Mouse (Mus musculus) megakaryocyte, adult 5-6 weeks (primary cell): ENCODE measurements around the gene Exosc10. TPM values are rescaled to one million over a fixed set of nuclear protein-coding genes. Genes with fewer than 3 reads are reported as not detected.
A peak's percentile ranks its signal among the peaks of the same experiment; 100 is the strongest.

Experiments
- ATAC-seq: 2 replicates; pipeline ENCODE4 v1.8.0; 2016; ENCODE audit warnings: mild to moderate bottlenecking, inconsistent platforms; ENCODE audit not compliant: poor library complexity, severe bottlenecking
- total RNA-seq, 2 experiments: library from RNA; stranded (forward) in 1 of 2; stranded (reverse) in 1 of 2; fragments of 153-499, 151-499 nt in 1 of 2; fragments of 221-1000, 200-1000 nt in 1 of 2; gene quantifications; 2 replicates each; pipeline versions ENCODE4 v1.2.3 to v1.2.4; 2015 to 2017

Gene Exosc10
- total RNA-seq, 2 experiments from 2014 or later: 42.4 to 48.7 TPM

DNA sequence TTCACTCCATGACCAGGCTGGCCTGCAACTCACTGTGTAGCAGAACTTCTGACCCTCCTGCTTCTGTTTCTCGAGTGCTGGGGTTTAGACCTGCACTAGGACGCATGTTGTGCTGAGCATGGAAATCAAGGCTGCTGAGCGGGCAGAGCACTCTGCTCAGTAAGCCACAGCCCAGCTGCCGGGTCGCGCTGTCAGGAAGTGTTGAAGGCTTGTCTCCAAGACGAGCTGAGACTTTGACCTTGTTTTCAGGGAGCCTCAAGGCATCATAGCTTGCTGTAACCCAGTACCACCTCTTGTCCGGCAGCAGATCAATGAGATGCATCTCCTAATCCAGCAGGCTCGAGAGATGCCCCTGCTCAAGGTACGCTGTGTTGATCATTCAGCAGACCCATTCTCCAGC is 11.9 kb downstream of the Exosc10 start:
- no peak for ATAC-seq

DNA sequence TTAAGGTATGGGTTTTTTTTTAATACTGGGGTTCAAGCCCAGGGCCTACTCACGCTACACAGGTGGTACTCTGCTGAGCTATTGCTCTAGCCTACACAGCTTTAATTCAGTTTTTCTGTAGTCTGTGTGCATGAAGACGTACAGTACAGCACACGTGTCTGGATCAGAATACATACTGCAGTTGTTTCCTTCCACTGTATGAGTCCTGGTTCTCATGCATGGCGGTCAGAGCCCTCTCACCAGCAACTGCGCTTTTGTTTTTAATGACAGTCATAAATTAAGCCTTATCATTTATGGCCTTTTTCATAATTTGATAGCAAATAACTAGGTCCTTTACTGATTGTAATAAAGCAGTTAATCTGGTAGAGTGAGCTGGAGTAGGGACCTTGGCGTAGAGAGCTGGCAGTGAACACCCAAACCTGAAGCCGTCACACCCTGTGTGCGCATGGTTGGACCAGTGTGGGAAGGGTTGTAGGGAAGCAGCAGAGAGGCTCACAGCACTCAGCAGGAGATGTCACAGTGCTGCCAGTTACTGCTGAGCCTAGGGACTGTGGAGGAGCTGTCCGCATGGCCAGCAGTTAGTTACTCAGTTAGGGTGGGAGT is 12.6 kb downstream of the Exosc10 start:
- no peak for ATAC-seq

DNA sequence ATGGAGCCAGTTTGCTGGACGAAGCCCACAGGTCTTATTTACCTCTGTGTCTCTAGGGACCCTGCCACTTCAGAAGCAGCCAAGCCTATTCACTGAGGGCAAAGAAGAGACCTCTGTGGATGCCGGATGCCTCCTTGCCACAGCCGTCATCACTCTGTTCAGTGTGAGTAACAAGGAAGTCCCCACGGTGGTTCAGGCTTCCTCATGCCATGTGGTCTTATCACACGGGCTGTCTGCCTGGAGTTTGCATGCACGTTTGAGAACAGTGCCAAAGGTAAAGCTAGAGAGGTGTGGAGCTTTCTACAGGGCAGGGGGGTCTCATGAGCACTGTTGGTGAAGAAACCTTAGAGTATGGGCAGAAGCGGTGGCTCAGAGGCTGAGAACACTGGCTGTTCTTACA is 15.0 kb downstream of the Exosc10 start:
- no peak for ATAC-seq

DNA sequence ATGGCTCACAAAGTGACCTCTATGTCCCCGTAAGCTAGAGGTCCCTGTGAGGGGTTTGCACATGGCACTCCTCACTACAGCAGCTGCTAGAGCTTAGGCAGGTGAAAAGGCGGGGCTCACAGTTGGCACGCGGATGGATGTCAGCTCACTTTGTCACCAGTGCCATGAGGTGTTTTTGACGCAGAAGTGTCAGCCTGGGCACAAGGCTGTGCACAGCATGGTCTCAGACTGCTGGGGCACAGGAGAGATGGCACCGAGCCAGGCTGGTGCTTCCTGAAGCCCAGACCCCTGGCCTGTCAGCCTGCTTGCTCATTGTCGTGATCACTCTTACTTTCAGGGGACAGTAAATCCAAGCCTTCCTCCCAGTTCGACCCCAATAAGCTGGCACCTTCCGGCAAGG is 22.5 kb downstream of the Exosc10 start:
- ATAC-seq: no peak

DNA sequence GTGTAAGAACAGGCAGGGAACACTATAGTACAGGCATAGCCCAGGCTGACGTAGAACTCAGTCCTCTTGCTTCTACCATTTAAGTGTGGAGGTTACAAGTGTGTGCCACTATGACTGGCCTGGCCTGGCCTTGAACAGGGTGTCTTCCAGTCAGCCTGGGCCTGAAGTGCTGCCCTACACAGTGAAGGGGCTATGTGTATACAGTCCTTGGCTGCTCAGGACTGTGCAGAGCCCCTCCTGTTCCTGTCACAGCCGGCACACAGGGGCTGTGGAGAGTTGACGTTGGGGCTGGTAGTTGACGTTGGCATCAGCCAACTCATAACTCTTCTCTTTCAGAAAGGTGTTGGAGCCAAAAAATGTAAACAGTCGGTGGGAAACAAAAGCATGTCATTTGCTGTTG is 23.2 kb downstream of the Exosc10 start:
- ATAC-seq: no peak

DNA sequence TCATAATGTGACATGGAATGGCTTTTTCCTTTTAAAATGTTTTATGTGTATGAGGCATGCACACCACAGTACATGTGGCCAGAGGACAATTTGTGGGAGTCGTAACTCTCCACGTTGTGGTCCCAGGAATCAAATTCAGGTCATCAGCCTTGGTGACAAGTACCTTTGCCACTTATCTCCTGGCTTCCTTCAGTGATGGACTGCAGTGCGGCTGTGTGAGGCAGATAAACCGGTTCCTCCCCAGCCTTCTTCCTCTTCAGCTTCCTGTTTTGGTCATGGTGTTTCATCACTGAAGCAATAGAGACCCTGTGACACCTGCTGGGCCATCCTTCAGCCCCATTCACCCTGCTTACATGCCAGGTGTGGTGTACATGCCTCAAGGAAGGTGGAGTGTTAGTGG is 25.0 kb downstream of the Exosc10 start:
- peak; percentile 94 for ATAC-seq

DNA sequence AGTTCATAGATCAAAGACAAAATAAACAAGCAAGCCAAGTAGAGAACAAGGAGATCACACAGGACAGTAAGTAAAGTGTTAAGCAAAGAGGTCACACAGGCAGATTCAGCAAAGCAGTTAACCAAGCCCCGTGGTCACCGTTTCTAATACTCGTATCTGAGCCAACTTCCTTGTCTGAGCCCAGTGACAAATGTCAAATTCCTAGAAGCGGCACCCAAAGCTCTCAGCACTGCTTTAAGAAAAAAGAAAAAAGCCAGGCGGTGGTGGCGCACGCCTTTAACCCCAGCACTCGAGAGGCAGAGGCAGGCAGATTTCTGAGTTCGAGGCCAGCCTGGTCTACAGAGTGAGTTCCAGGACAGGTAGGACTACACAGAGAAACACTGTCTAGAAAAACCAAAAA is 28.4 kb downstream of the Exosc10 start:
- no peak for ATAC-seq

DNA sequence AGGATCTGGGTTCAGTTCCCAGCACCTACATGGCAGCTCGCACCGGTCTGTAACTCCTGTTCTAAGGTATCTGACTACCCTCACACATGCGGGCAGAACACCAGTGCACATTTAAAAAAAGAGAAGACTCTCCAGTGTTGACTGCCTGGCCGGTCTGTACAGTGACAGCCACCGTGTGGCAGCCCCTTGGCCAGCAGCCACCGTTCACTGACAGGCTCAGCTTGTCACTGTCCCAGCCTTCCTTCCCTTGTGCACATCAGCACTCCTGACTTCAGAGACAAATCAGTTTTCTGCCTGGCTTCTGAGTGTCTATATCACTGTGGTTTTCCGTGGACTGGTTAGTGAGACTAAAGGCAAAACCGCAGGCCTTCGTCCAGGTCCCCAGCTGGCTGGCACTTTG is 30.6 kb downstream of the Exosc10 start:
- ATAC-seq: no peak

DNA sequence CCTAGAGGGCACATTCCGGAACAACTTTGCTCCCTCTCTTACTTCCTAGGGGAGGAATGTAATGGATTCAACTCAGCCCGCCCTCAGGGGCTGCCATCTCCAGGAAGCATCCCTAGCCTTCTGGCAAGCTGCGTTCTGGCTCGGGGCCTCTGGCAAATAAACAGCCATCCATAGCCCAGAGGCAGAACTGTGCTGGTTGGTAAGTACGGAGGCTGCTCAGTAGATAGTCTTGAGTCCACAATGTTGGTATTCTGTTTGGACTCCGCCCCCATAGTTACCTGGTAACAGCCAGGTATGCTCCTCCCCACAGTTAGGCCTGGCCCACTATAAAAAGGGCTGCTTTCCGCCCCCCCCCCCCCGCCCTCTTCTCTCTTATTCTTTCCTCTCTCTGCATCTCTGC is 31.3 kb downstream of the Exosc10 start:
- no peak for ATAC-seq

DNA sequence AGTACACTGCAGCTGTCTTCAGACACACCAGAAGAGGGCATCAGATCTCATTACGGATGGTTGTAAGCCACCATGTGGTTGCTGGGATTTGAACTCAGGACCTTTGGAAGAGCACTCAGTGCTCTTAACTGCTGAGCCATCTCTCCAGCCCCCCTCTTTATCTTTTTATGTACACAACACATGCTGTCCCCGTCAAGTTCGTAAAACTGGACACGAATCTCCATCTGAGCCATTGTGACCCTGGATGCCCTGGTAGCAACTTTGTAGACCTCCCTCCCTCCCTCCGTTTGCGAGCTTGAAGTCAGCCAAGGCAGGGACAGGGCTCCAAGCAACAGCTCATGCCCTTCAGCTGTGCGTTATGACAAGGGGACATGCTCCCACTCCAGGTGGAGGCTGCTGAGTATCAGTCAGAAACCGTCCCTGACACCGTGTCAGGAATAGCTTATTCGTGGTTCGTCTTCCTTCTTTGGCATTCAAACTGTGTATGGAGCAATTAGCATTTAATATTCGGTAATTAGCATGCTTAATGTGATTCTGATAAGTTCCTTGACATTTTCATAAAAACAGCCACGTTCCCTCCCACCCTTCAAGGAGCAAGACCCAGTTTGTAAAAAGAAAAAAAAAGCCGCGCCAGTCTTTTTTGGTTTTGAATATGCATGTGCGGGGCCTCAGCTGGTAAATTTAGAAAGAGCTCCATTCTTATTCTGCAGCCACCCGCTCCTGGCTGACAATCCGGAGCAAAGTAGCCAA is 32.4 kb downstream of the Exosc10 start:
- ATAC-seq: no peak

DNA sequence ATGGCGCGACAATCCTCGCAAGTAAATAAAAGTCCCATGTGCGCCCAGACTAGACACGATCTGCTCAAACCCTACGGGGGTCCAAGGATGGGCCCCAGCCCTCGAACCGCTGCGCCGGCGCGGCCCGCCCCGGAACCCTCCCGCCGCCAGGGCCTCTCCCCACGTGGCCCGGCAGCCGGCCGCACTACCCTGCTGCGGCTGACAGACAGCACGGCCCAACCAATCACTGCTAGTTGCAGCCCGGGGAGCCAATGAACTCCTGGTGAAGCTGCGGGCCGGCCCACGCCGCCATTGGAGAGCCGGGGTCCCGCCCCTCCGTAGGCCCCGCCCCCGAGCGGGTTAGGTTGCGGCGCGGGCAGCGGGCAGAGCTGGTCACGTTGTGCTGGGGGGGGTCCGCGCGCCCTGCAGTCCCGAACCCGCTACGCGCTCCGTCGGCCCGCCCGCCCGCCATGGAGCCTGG is 33.0 kb downstream of the Exosc10 start, which contains the start of gene Srm:
TSS of gene Srm (plus strand) at position 333 of the 460 bp plus-strand sequence.
- peak; percentile 98 for ATAC-seq

DNA sequence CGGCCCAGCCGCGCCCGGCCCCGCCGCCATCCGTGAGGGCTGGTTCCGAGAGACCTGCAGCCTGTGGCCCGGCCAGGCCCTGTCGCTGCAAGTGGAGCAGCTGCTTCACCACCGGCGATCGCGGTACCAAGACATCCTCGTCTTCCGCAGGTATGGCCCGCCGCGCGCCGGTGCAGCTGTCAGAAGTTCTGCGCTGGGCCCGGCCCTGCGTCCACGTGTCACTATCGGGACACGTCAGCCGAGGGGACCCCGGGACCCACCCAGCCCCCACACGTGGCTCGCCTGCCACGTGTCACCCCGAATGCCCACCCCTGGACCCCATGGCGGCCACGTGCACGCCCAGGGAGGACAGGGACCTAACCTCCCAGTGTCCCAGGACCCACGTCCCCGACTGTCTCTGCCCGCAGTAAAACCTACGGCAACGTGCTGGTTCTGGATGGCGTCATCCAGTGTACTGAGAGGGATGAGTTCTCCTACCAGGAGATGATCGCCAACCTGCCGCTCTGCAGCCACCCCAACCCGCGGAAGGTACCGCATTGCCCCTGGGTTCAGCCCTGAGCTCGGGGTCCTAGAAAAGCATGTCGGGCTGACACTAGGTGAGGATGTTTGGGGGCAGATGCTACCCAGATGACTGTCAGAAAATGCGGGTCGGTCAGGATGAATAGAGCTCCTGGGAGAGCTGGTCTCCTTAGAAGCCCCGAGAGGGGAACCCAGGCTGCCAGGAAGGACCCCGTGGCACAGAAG is 33.6 kb downstream of the Exosc10 start:
- peak; percentile 5; the same call in 1 of the 2 replicates for ATAC-seq

DNA sequence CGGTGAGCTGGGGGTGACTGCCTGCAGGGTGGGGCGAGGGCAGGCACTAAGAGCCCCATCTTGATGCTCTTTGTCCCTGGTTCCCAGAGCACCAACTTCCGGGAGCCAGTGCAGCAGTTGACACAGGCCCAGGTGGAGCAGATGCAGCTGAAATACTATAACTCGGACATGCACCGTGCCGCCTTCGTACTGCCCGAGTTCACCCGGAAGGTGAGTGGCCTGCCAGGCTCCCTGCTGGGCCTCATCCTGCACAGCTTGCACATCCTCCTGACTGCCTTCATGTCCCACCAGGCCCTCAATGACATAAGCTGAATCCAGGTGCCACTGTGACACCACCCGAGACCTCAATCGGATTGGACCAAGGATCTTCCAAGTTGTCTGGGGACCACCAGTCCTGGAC is 35.8 kb downstream of the Exosc10 start:
- no peak for ATAC-seq

DNA sequence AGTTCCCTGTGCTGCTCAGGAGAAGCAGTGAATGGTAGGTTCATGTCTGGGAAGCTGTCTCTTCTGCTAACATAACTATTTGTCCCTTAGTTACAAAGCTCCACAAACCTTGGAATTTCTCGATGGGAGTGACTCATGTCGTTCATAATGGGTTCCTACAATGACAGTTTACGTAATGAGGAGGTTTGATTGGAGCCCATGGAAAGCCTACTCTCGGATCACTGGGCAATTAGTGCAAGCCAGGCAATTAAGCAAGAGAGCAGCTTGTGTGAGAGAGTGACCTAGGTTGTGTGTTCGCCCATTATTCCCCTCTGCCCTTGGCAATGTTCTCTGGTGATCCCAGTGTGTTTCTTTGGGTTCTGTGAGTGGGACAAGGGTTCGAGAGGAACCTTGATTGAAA is 37.7 kb downstream of the Exosc10 start:
- ATAC-seq: no peak

DNA sequence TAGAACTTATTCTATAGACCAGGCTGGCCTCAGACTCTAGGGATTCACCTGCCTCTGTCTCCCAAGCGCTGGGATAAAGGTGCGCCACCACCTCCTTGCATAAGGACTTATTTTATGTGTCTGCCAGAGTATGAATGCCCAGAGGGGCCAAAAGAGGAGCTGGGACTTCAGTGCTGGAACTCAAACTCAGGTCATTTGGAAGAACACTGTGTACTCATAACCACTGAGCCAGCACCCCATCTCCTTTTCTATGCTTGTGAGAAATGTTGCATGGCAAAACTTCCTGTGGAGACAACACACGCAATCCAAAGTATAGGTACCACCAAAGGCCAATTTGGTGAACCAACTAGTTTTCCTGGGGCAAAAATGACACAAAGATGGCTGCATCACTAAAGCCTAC is 38.5 kb downstream of the Exosc10 start:
- no peak for ATAC-seq

DNA sequence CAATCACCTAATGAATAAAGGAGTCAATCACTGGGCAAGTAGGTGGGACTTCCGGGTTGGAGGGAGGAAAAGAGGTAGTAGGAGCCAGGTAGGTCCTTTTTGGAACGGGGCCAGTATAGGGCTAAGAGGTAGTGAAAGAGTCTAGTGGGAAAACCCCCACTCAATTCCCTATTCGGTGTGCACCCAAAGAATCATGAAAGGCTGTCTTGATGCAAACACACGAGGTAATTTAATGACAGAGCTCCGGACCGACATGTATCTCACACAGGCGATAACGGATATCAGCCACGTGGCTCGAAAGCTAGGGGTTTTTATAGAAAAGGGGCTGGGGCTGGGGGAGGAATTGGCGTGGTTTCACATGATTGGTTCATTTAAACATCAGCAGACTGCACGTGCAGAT is 40.6 kb downstream of the Exosc10 start:
- no peak for ATAC-seq

DNA sequence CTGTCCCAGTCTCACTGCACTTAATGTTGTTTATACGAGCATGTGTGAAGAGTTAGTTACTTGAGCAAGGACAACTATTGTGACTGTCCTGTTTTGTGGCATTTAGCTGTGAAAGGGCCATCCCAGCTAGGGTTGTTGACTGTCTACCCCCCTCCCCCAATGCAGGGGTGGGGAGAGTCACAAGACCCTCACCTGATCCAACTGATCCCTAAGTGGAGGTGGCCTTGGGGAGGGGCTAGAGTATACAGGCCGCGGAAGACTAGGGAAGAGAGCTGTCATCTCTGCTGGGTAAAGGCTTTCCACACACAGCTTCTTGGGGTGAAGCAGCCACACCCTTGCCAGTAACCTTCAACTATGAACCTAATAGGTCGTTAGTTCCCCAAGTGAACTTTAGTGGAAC is 42.1 kb downstream of the Exosc10 start:
- no peak for ATAC-seq

DNA sequence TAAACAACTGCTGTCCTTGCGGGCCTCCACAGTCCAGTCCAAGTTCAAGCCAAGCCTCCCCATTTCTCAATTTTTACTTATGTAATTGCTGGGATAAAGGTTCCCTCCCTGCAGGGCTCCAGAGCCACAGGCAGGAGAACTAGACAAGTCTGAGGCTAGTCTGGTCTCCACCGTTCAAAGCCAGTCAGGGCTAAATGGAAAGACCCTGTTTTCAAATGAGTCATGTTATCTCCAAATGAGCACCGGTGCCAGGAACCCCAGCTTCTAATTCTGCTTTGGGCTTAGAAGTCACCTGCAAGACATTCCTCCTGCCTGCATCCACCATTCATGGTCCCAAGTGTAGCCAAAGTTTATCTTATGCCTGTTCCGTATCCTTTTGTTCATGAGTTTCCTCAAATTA is 43.6 kb downstream of the Exosc10 start:
- no peak for ATAC-seq

DNA sequence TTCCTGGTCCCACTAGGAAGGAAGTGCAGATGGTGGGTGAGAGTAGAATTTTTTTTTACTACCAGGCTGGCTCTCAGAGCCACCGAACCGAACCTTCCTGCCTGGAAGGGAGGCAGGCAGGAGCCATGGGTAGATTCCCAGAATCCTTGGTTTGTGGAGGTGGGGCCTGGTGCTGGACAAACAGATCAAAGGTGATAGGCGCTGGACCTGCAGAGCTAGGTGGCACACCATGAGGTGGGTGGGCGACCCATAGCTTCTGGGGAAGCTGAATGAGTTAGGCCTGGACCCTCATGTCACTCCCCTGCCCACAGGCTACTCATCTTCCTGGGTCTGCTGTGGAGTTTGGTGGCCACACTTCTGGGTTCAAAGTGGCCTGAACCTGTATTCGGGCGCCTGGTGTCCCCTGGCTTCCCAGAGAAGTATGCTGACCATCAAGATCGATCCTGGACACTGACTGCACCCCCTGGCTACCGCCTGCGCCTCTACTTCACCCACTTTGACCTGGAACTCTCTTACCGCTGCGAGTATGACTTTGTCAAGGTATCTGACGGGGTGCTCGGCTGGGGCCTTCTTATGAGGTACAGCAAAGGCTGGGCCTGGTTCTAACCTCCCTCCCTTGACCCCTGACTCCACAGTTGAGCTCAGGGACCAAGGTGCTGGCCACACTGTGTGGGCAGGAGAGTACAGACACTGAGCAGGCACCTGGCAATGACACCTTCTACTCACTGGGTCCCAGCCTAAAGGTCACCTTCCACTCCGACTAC is 44.3 kb downstream of the Exosc10 start, which contains the start of gene Masp2:
TSS of gene Masp2 (plus strand) at position 198 of the 764 bp plus-strand sequence.
- no peak for ATAC-seq

DNA sequence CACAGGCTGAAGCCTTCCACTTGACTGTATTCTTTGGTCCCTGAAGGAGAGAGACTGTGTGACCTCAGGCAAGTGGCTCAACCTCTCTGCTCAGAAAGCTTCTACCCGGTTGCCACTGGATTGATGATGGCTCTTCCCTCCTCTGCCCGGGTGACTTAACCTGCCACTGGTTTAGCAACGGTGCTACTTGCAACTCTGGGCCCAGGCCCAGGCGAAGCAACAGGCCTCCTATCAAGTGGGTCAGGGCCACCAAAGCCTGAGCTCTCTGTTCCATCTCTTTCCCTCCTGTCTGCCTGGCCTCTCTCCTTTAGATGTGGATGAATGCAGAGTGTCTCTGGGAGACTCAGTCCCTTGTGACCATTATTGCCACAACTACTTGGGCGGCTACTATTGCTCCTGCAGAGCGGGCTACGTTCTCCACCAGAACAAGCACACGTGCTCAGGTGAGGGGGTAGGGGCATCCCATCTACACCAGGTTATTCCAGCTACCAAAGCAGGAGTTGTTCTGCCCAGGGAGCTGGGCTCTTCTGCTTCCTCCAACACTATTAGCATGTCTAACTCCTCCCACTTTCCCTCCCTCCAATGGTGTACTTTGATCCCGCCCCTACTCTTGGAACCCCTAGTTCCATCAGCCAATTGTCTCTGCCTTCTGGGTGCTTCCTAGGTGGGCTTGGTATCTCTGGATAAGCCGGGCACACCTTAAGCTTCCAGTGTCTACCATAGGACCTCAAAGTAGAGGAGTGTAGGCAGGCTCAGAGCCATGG is 45.3 kb downstream of the Exosc10 start:
- ATAC-seq: no peak
